Comparison of ENCODE assay signal across 17 mouse cellular contexts in genomic region chr11:105909617-105910016, GRCm38 (mm10). TPM values are rescaled to one million over a fixed set of nuclear protein-coding genes. Genes with fewer than 3 reads are reported as not detected.
"Had no signal": no experiment of that assay in that cellular context is flagged by ENCODE, and none has a peak within 500 bp of the region (broad histone marks: within the 10 kb centered on the region; RNA-seq: fewer than 3 reads in every experiment).

No protein-coding gene starts in this region.

- H3K9ac ChIP-seq: neural tube, embryonic 13.5 days; neural tube, embryonic 15.5 days; stomach, embryonic 15.5 days had no signal

- H3K27ac ChIP-seq: neural tube, embryonic 15.5 days; stomach, embryonic 15.5 days; stomach, postnatal 0 days had no signal

- H3K27me3 ChIP-seq: neural tube, embryonic 13.5 days; neural tube, embryonic 15.5 days; stomach, embryonic 15.5 days had no signal

- H3K4me2 ChIP-seq: neural tube, embryonic 13.5 days; neural tube, embryonic 15.5 days; stomach, embryonic 15.5 days had no signal

- H3K9me3 ChIP-seq: neural tube, embryonic 13.5 days; neural tube, embryonic 15.5 days; stomach, embryonic 15.5 days had no signal

- H3K4me3 ChIP-seq: neural tube, embryonic 13.5 days; neural tube, embryonic 15.5 days; stomach, embryonic 15.5 days had no signal

- H3K4me1 ChIP-seq: neural tube, embryonic 13.5 days; neural tube, embryonic 15.5 days; stomach, embryonic 15.5 days had no signal

- DNase-seq: retina, postnatal 1 day; right cerebral cortex, adult 18-20 months; right cerebral cortex, postnatal 14 days; right cerebral cortex, postnatal 25 days; right cerebral cortex, postnatal 4 days; spleen, adult 18-20 months; thymus, adult 18-20 months; thymus, adult 2 months; thymus, postnatal 14 days; thymus, postnatal 25 days; thymus, postnatal 36 days; thymus, postnatal 4 days had no signal

RNA-seq across cellular contexts. Expression of gene Cyb561, which starts 43.5 kb away (rescaled TPM):
- total RNA-seq: neutrophil, adult 5-6 weeks had no signal
